Mouse (Mus musculus) hindbrain, embryonic 15.5 days (tissue): Measurements from ENCODE around the gene Gm1043. TPM values are rescaled to one million over a fixed set of nuclear protein-coding genes. Genes with fewer than 3 reads are reported as not detected.

ENCODE experiments used
- ATAC-seq: fragments of 200-750 bp; cut with Nextera tagmentation; 2 replicates; pipeline ENCODE4 v1.8.0; 2017; ENCODE audit warnings: low read depth, moderate number of reproducible peaks, moderate TSS enrichment; ENCODE audit not compliant: low FRiP score
- H3K27ac ChIP-seq: fragments of 300-500 bp; sonication (generic); replicated peaks from 2 replicates; pipeline ENCODE4 v1.5.1; 2015; ENCODE audit warnings: mild to moderate bottlenecking, inconsistent platforms
- H3K27me3 ChIP-seq: fragments of 300-500 bp; sonication (generic); 2 replicates; pipeline ENCODE4 v1.6.1; 2015; ENCODE audit warnings: control low read depth, inconsistent platforms
- H3K36me3 ChIP-seq: fragments of 300-500 bp; sonication (generic); 2 replicates; pipeline ENCODE4 v1.6.1; 2015; ENCODE audit warnings: control low read depth, inconsistent platforms
- H3K4me1 ChIP-seq: fragments of 300-500 bp; sonication (generic); replicated peaks from 2 replicates; pipeline ENCODE4 v1.6.1; 2015; ENCODE audit warnings: control low read depth, inconsistent platforms
- H3K4me2 ChIP-seq: fragments of 300-500 bp; sonication (generic); 2 replicates; pipeline ENCODE4 v1.6.1; 2015; ENCODE audit warnings: moderate library complexity, mild to moderate bottlenecking, inconsistent platforms
- H3K4me3 ChIP-seq: fragments of 300-500 bp; sonication (generic); 2 replicates; pipeline ENCODE4 v1.5.1; 2015; ENCODE audit warnings: mild to moderate bottlenecking, inconsistent platforms
- H3K9ac ChIP-seq: fragments of 300-500 bp; sonication (generic); 2 replicates; pipeline ENCODE4 v1.6.1; 2015; ENCODE audit warnings: inconsistent platforms
- H3K9me3 ChIP-seq: fragments of 300-500 bp; sonication (generic); 2 replicates; pipeline ENCODE4 v1.6.1; 2016; ENCODE audit warnings: control low read depth, inconsistent platforms
- WGBS: fragments of 180-500 bp; shearing (Covaris S2); methylation state at CpG from one replicate; pipeline ENCODE4 v1.1.7; 2015; 5-methylcytosine and 5-hydroxymethylcytosine counted together
- polyA plus RNA-seq: library from polyadenylated mRNA; unstranded; fragments of >200 nt; fragmentation: Nextera tagmentation; extraction: Ambion mirVana; gene quantifications from 2 replicates; pipeline ENCODE4 v1.2.1, GENCODE M21; 2015

Gm1043 gene
- polyA plus RNA-seq, 1 experiment from 2014 or later, result 2.2 TPM

DNA sequence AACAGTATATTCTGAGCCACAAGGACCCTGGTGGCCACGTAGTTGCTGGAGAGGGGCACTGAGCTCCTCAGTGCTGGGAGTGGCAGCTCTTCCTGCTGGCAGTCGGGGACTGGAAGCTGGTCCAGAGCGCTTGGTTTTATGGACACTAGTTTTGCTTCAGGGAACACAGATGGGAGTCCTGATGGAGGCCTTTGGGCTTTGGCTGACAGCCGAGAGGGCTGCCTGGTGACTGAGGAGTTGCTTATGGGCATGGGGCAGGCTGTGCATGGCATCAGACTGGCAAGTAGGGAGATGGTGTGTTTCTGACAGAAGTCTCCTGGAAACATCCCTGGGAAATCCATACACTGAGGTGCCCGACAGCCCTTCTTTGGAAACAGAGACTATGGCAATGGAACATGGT is 105.2 kb downstream of the Gm1043 start:
- H3K4me2 ChIP-seq, result no peak overlapping the region
- no peaks in the 10 kb centered on the region for H3K9me3 ChIP-seq
- no peak overlapping the region for H3K27ac ChIP-seq
- no peak overlapping the region for H3K9ac ChIP-seq
- no peak overlapping the region for H3K4me3 ChIP-seq
- 0 out of 2 replicates have a peak, but pooled peaks cover under 1% of the 10 kb centered on the region for H3K4me1 ChIP-seq
- WGBS, result 79% methylated on average over 5 of the region's 5 CpGs
- no peaks in the 10 kb centered on the region for H3K27me3 ChIP-seq
- H3K36me3 ChIP-seq, result no peaks in the 10 kb centered on the region
- no peak for ATAC-seq

- Histone ChIP-seq H3K4me2 (no peak overlapping the region), H3K9ac (no peak overlapping the region), H3K36me3 (no peaks in the 10 kb centered on the region), H3K4me1 (peaks cover 40% of the 10 kb centered on the region), H3K9me3 (no peaks in the 10 kb centered on the region), H3K27me3 (no peaks in the 10 kb centered on the region), H3K4me3 (no peak overlapping the region), H3K27ac (peak overlapping the region; percentile 49)
- no peak for ATAC-seq
- 56% methylated on average over 8 of the region's 8 CpGs for WGBS
These were observed 111.0 kb downstream of the Gm1043 start for GRCm38 (mm10) chr5:37196196-37196595.

GRCm38 (mm10) chr5:37196666-37197250 is 111.6 kb downstream of the Gm1043 start:
- Histone ChIP-seq H3K27ac (peak overlapping the region; percentile 49), H3K9ac (no peak overlapping the region)

DNA sequence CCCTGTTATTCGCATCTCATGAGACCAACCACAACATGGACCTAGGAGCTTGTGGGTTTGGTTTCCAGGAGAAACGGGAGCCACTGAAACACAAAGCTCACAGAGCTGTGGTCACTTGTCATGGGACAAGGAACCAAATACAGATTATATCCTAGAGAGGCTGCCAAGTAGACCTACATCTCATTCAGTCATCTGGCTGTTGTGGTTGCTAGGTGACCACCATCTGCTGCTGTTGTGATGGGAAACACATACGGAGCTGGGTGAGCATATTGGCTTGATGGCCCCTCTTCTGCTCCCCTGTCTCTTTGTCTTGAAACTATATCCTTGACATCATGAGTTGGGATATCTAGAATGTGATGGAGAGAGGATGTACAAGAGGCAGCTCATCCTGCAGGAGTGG is 112.3 kb downstream of the Gm1043 start:
- no peaks in the 10 kb centered on the region for H3K9me3 ChIP-seq
- no peaks in the 10 kb centered on the region for H3K36me3 ChIP-seq
- no peak overlapping the region for H3K9ac ChIP-seq
- H3K4me1 ChIP-seq, result peaks cover 44% of the 10 kb centered on the region
- H3K4me3 ChIP-seq, result no peak overlapping the region
- no peaks in the 10 kb centered on the region for H3K27me3 ChIP-seq
- no peak for ATAC-seq
- H3K4me2 ChIP-seq, result no peak overlapping the region
- peak overlapping the region; percentile 49 for H3K27ac ChIP-seq
- whole genome bisulfite sequencing, result 42% methylated on average over 3 of the region's 3 CpGs

More at GRCm38 (mm10) chr5:37196666-37197250, 111.6 kb downstream of the Gm1043 start:
- Histone ChIP-seq H3K9me3 (no peaks in the 10 kb centered on the region), H3K27me3 (no peaks in the 10 kb centered on the region), H3K4me1 (peaks cover 41% of the 10 kb centered on the region), H3K4me2 (no peak overlapping the region), H3K4me3 (no peak overlapping the region), H3K36me3 (no peaks in the 10 kb centered on the region)
- ATAC-seq, result peak; percentile 19; the same call in 1 of the 2 replicates
- 37% methylated on average over 10 of the region's 10 CpGs for WGBS

DNA sequence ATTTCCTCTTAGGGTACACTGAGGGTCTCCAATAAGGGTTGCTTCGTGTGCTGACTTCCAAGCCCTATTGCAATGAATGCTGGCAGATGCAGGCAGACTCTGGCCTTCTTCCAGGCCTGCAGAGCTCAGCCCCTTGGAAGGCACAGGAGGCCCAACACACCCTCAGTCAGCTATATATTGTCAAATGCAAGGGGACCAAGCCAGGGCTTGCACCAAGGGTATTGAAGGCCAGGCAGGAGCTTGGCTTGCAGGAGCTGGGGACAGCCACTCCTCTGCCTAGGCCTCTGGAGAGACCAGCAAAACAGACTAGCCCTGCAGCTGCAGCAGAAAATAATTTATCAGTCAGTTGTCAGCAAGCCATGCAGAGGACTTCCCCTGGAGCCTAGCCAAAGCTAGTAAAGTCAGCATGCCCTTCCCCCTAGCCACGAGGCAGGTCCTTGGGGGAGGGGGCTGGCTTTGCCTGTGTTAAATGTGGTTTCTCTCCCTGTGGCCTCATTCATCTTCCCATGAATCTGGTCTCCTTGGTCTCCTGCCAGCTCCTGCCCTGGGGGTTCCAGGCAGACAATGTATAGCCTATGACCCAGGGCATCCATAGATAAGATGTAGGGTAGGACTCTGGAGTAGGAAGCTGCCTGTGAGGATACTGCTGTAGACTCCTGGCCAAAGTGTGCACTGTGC is 113.0 kb downstream of the Gm1043 start:
- WGBS, result 19% methylated on average over 2 of the region's 2 CpGs
- Histone ChIP-seq H3K4me1 (peaks cover 44% of the 10 kb centered on the region), H3K4me3 (no peak overlapping the region), H3K27me3 (no peaks in the 10 kb centered on the region), H3K9ac (no peak overlapping the region), H3K4me2 (no peak overlapping the region), H3K27ac (peak overlapping the region; percentile 49), H3K36me3 (no peaks in the 10 kb centered on the region), H3K9me3 (no peaks in the 10 kb centered on the region)
- peak; percentile 54 for ATAC-seq

DNA sequence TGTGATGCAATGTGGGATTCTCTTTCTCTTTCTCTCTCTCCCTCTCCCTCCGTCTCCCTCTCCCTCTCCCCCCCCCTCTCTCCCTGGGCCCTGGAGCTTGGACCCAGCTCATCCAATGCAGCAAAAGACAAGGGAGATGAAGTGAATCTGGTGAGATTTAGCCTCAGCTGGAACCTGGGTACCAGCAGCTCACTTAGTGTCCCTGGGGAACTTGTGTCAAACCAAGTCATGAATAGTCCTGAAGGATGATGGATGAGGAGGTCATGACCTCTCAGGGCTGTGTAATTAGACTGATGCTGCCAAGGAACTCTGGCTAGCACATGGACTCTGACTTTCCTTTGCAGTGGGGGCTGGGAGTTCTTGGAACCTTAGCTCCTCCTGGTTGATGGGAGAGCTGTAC is 117.1 kb downstream of the Gm1043 start:
- Histone ChIP-seq H3K9me3 (no peaks in the 10 kb centered on the region), H3K9ac (no peak overlapping the region), H3K4me3 (no peak overlapping the region), H3K27me3 (no peaks in the 10 kb centered on the region), H3K4me1 (peaks cover 25% of the 10 kb centered on the region), H3K27ac (no peak overlapping the region), H3K4me2 (no peak overlapping the region), H3K36me3 (no peaks in the 10 kb centered on the region)
- 23% methylated on average over 1 of the region's 1 CpGs for WGBS
- ATAC-seq, result no peak

GRCm38 (mm10) chr5:37204886-37205285 is 119.7 kb downstream of the Gm1043 start:
- Histone ChIP-seq H3K27ac (no peak overlapping the region), H3K4me3 (no peak overlapping the region), H3K4me1 (peaks cover 8% of the 10 kb centered on the region; the same call in 1 of the 2 replicates), H3K9me3 (no peaks in the 10 kb centered on the region), H3K36me3 (no peaks in the 10 kb centered on the region), H3K9ac (no peak overlapping the region), H3K27me3 (no peaks in the 10 kb centered on the region), H3K4me2 (no peak overlapping the region)
- 67% methylated on average over 7 of the region's 7 CpGs for WGBS
- ATAC-seq, result no peak

- peaks cover 9% of the 10 kb centered on the region; the same call in 1 of the 2 replicates for H3K4me1 ChIP-seq
- 85% methylated on average over 1 of the region's 1 CpGs for WGBS
- no peak for ATAC-seq
These were observed 120.2 kb downstream of the Gm1043 start for GRCm38 (mm10) chr5:37205420-37205819.

GRCm38 (mm10) chr5:37206364-37206763 is 121.2 kb downstream of the Gm1043 start:
- Histone ChIP-seq H3K4me2 (no peak overlapping the region), H3K36me3 (no peaks in the 10 kb centered on the region), H3K4me1 (peaks cover 9% of the 10 kb centered on the region; the same call in 1 of the 2 replicates), H3K27me3 (no peaks in the 10 kb centered on the region), H3K9me3 (no peaks in the 10 kb centered on the region), H3K9ac (no peak overlapping the region), H3K27ac (no peak overlapping the region), H3K4me3 (no peak overlapping the region)
- ATAC-seq, result peak; percentile 13; the same call in 1 of the 2 replicates
- 66% methylated on average over 2 of the region's 2 CpGs for WGBS

More at GRCm38 (mm10) chr5:37205420-37205819, 120.2 kb downstream of the Gm1043 start:
- Histone ChIP-seq H3K27me3 (no peaks in the 10 kb centered on the region), H3K4me2 (no peak overlapping the region), H3K36me3 (no peaks in the 10 kb centered on the region), H3K9me3 (no peaks in the 10 kb centered on the region), H3K27ac (no peak overlapping the region), H3K9ac (no peak overlapping the region), H3K4me3 (no peak overlapping the region)

DNA sequence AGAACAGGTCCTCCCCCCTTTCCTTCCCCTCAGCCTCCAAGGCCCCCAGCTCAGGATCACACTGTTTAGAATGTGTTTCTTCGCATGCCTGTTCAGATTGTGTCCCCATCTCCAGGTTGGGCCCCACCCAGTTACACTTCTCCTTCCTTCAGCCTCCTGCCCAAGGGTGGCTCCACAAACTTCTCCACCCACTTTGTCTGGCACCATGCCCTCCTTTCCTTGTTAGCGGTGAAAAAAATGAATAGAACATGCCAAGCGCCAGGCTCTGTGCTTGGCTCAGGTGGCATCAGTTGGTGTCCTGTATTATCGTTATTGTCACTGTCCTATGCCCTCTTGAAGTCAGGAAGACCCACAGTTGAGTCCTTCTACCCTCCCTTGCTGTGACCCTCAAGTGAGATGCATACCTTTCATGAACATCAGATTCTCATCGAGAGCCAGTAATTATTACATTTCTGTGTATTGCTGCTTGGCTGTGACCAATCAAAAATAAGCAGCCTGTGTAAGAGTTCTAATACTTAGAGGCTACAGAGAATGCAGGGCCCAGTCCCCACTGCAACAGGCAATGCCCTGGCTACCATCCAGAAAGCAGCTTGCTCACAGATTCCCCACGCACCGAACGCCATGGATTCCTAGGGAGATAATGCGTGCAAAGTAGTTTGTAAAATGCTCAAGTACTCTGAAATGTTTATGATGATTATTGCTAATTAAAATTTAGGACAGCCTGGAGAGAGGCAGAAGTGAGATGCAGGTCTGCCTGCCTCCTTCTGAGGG is 128.0 kb downstream of the Gm1043 start:
- no peaks in the 10 kb centered on the region for H3K9me3 ChIP-seq
- H3K36me3 ChIP-seq, result no peaks in the 10 kb centered on the region
- H3K9ac ChIP-seq, result no peak overlapping the region
- no peak overlapping the region for H3K4me3 ChIP-seq
- peaks cover 15% of the 10 kb centered on the region for H3K4me1 ChIP-seq
- no peaks in the 10 kb centered on the region for H3K27me3 ChIP-seq
- no peak for ATAC-seq
- no peak overlapping the region for H3K4me2 ChIP-seq
- 69% methylated on average over 9 of the region's 9 CpGs for WGBS
- no peak overlapping the region for H3K27ac ChIP-seq

GRCm38 (mm10) chr5:37213709-37214103 is 128.5 kb downstream of the Gm1043 start:
- Histone ChIP-seq H3K27me3 (no peaks in the 10 kb centered on the region), H3K4me2 (no peak overlapping the region), H3K9ac (no peak overlapping the region), H3K27ac (no peak overlapping the region), H3K9me3 (no peaks in the 10 kb centered on the region), H3K4me3 (no peak overlapping the region), H3K4me1 (peaks cover 15% of the 10 kb centered on the region), H3K36me3 (no peaks in the 10 kb centered on the region)
- ATAC-seq, result no peak
- 64% methylated on average over 4 of the region's 4 CpGs for WGBS

GRCm38 (mm10) chr5:37214614-37215013 is 129.4 kb downstream of the Gm1043 start:
- Histone ChIP-seq H3K4me3 (no peak overlapping the region), H3K36me3 (no peaks in the 10 kb centered on the region), H3K4me2 (no peak overlapping the region), H3K4me1 (peaks cover 14% of the 10 kb centered on the region), H3K9me3 (no peaks in the 10 kb centered on the region), H3K9ac (no peak overlapping the region), H3K27ac (no peak overlapping the region), H3K27me3 (no peaks in the 10 kb centered on the region)
- ATAC-seq, result 0 out of 2 replicates have a peak, but pooled peaks have one; percentile 43
- 54% methylated on average over 6 of the region's 6 CpGs for WGBS
